Mouse (Mus musculus) gastrocnemius, adult 8-10 months (tissue): ENCODE data around the gene Prkaa2. TPM values are rescaled to one million over a fixed set of nuclear protein-coding genes. Genes with fewer than 3 reads are reported as not detected.

Experiments
- DNase-seq, 2 experiments: peaks; one replicate each; pipeline ENCODE4 v3.0.0; 2022; ENCODE audit warnings: low spot score in 2 of 2
- total RNA-seq, 4 experiments: library from RNA; stranded (reverse); gene quantifications; 2 replicates each; pipeline ENCODE4 v1.2.4; 2022

Gene Prkaa2
- total RNA-seq, 4 experiments from 2014 or later: 137 to 175 (median 164) TPM

- peak in 1 of 2 experiments; percentile 44 for DNase-seq
Measured at GRCm38 (mm10) chr4:105109990-105110683, 447 bp upstream of the Prkaa2 start.

GRCm38 (mm10) chr4:105108641-105109198 is 970 bp downstream of the Prkaa2 start:
- no peak for DNase-seq

- DNase-seq: no peak
Measured at GRCm38 (mm10) chr4:105107943-105108640, 1.6 kb downstream of the Prkaa2 start.

- peak in 1 of 2 experiments; percentile 18 for DNase-seq
Measured at GRCm38 (mm10) chr4:105104099-105104872, 5.4 kb downstream of the Prkaa2 start.

- DNase-seq: no peak
Measured at GRCm38 (mm10) chr4:105101337-105101688, 8.4 kb downstream of the Prkaa2 start.

- DNase-seq: peak; percentile 33 to 60
Measured at GRCm38 (mm10) chr4:105100508-105101336, 9.0 kb downstream of the Prkaa2 start.

GRCm38 (mm10) chr4:105098660-105099059 is 11.0 kb downstream of the Prkaa2 start:
- DNase-seq: no peak

GRCm38 (mm10) chr4:105098158-105098557 is 11.5 kb downstream of the Prkaa2 start:
- DNase-seq: no peak

- DNase-seq: no peak
Measured at GRCm38 (mm10) chr4:105095316-105095715, 14.4 kb downstream of the Prkaa2 start.

GRCm38 (mm10) chr4:105093951-105094350 is 15.7 kb downstream of the Prkaa2 start:
- DNase-seq: no peak

- no peak for DNase-seq
Measured at GRCm38 (mm10) chr4:105090417-105090816, 19.3 kb downstream of the Prkaa2 start.

GRCm38 (mm10) chr4:105089386-105089785 is 20.3 kb downstream of the Prkaa2 start:
- DNase-seq: no peak

- DNase-seq: no peak
Measured at GRCm38 (mm10) chr4:105088671-105089070, 21.0 kb downstream of the Prkaa2 start.

GRCm38 (mm10) chr4:105076152-105076551 is 33.5 kb downstream of the Prkaa2 start:
- no peak for DNase-seq

GRCm38 (mm10) chr4:105071761-105072427 is 37.8 kb downstream of the Prkaa2 start:
- DNase-seq: no peak

- peak; percentile 63 to 71 for DNase-seq
Measured at GRCm38 (mm10) chr4:105070982-105071381, 38.7 kb downstream of the Prkaa2 start.

GRCm38 (mm10) chr4:105051291-105051690 is 58.4 kb downstream of the Prkaa2 start:
- DNase-seq: no peak

GRCm38 (mm10) chr4:105050041-105050440 is 59.6 kb downstream of the Prkaa2 start:
- DNase-seq: no peak

GRCm38 (mm10) chr4:105034259-105034658 is 75.4 kb downstream of the Prkaa2 start:
- no peak for DNase-seq

- DNase-seq: no peak
Measured at GRCm38 (mm10) chr4:105033153-105033552, 76.5 kb downstream of the Prkaa2 start.
